Mouse (Mus musculus) midbrain, embryonic 12.5 days (tissue): ENCODE measurements around the gene Gm6034. TPM values are rescaled to one million over a fixed set of nuclear protein-coding genes. Genes with fewer than 3 reads are reported as not detected.
"Not testable (repeated sequence)": the region's sequence is repeated elsewhere in the genome, so short reads cannot be mapped to it uniquely, and the experiment has no call there.

Experiments
- ATAC-seq: fragments of 200-750 bp; cut with Nextera tagmentation; 2 replicates; pipeline ENCODE4 v1.8.0; 2017; ENCODE audit warnings: low read depth, moderate TSS enrichment, moderate library complexity; ENCODE audit not compliant: low FRiP score
- H3K27ac ChIP-seq: fragments of 300-500 bp; sonication (generic); replicated peaks from 2 replicates; pipeline ENCODE4 v1.5.1; 2016; ENCODE audit warnings: mild to moderate bottlenecking
- H3K27me3 ChIP-seq: fragments of 300-500 bp; sonication (generic); 2 replicates; pipeline ENCODE4 v1.6.1; 2016; ENCODE audit warnings: mild to moderate bottlenecking
- H3K36me3 ChIP-seq: fragments of 300-500 bp; sonication (generic); 2 replicates; pipeline ENCODE4 v1.6.1; 2016
- H3K4me1 ChIP-seq: fragments of 300-500 bp; sonication (generic); 2 replicates; pipeline ENCODE4 v1.6.1; 2016
- H3K4me2 ChIP-seq: fragments of 300-500 bp; sonication (generic); replicated peaks from 2 replicates; pipeline ENCODE4 v1.6.1; 2016; ENCODE audit warnings: mild to moderate bottlenecking, moderate library complexity
- H3K4me3 ChIP-seq: fragments of 300-500 bp; sonication (generic); 2 replicates; pipeline ENCODE4 v1.5.1; 2016; ENCODE audit warnings: mild to moderate bottlenecking
- H3K9ac ChIP-seq: fragments of 300-500 bp; sonication (generic); replicated peaks from 2 replicates; pipeline ENCODE4 v1.6.1; 2016; ENCODE audit warnings: mild to moderate bottlenecking, moderate library complexity
- H3K9me3 ChIP-seq: fragments of 300-500 bp; sonication (generic); 2 replicates; pipeline ENCODE4 v1.6.1; 2016; ENCODE audit warnings: mild to moderate bottlenecking
- WGBS: fragments of 180-500 bp; shearing (Covaris S2); methylation state at CpG from one replicate; pipeline ENCODE4 v1.1.7; 2016; 5-methylcytosine and 5-hydroxymethylcytosine counted together
- polyA plus RNA-seq: library from polyadenylated mRNA; unstranded; fragments of >200 nt; fragmentation: Nextera tagmentation; extraction: Ambion mirVana; gene quantifications from 2 replicates; pipeline ENCODE4 v1.2.1, GENCODE M21; 2016

The Gm6034 gene
- polyA plus RNA-seq, 1 experiment from 2014 or later, result not detected

- Histone ChIP-seq H3K9me3 (no peaks in the 10 kb centered on the region), H3K4me2 (no peak overlapping the region), H3K4me3 (no peak overlapping the region), H3K9ac (no peak overlapping the region), H3K4me1 (no peaks in the 10 kb centered on the region), H3K36me3 (no peaks in the 10 kb centered on the region), H3K27me3 (no peaks in the 10 kb centered on the region), H3K27ac (no peak overlapping the region)
- ATAC-seq, result no peak
- 13% methylated on average over 3 of the region's 3 CpGs for WGBS
These were observed 51.2 kb downstream of the Gm6034 start for GRCm38 (mm10) chr17:36093936-36094335.

GRCm38 (mm10) chr17:36099603-36100002 is 56.8 kb downstream of the Gm6034 start:
- not testable (repeated sequence) for ATAC-seq, H3K36me3 ChIP-seq, H3K27ac ChIP-seq, H3K27me3 ChIP-seq, H3K9me3 ChIP-seq, H3K4me1 ChIP-seq, H3K9ac ChIP-seq, H3K4me2 ChIP-seq, H3K4me3 ChIP-seq
- 44% methylated on average over 2 of the region's 2 CpGs for WGBS

- not testable (repeated sequence) for ATAC-seq, H3K4me2 ChIP-seq, H3K4me1 ChIP-seq, H3K27me3 ChIP-seq, H3K27ac ChIP-seq, H3K9me3 ChIP-seq, H3K36me3 ChIP-seq, H3K4me3 ChIP-seq, H3K9ac ChIP-seq
- 91% methylated on average over 12 of the region's 12 CpGs for WGBS
These were observed 59.3 kb downstream of the Gm6034 start for GRCm38 (mm10) chr17:36102091-36102490.

Other genes with a start within 250 kb of the Gm6034 start
- gene Ier3, start 221.3 kb upstream of the Gm6034 start, polyA plus RNA-seq, result 5.4 and 7.5 TPM in 2 replicates
- gene Flot1, start 219.7 kb upstream of the Gm6034 start, polyA plus RNA-seq, result 49.0 and 53.5 TPM in 2 replicates
- gene Tubb5, start 204.7 kb upstream of the Gm6034 start, polyA plus RNA-seq, result 1,535 and 1,561 TPM in 2 replicates
- gene Mdc1, start 201.4 kb upstream of the Gm6034 start, polyA plus RNA-seq, result 19.1 and 20.3 TPM in 2 replicates
- gene Nrm, start 181.6 kb upstream of the Gm6034 start, polyA plus RNA-seq, result 48.5 and 48.6 TPM in 2 replicates
- gene Ppp1r18, start 177.4 kb upstream of the Gm6034 start, polyA plus RNA-seq, result 27.7 and 27.9 TPM in 2 replicates
- 47.8 and 48.2 TPM in 2 replicates for gene Dhx16, start 163.1 kb upstream of the Gm6034 start, polyA plus RNA-seq
- 24.9 and 29.2 TPM in 2 replicates for gene 2310061I04Rik, start 145.5 kb upstream of the Gm6034 start, polyA plus RNA-seq
- gene Atat1, start 132.9 kb upstream of the Gm6034 start, polyA plus RNA-seq, result 279 and 282 TPM in 2 replicates
- gene Mrps18b, start 126.6 kb upstream of the Gm6034 start, polyA plus RNA-seq, result 45.5 and 53.6 TPM in 2 replicates
- 68.6 and 70.4 TPM in 2 replicates for gene Ppp1r10, start 126.5 kb upstream of the Gm6034 start, polyA plus RNA-seq
- gene Abcf1, start 73.2 kb upstream of the Gm6034 start, polyA plus RNA-seq, result 104 and 118 TPM in 2 replicates
- gene Gnl1, start 63.1 kb upstream of the Gm6034 start, polyA plus RNA-seq, result 48.5 and 52.0 TPM in 2 replicates
- 49.2 and 53.4 TPM in 2 replicates for gene Prr3, start 62.7 kb upstream of the Gm6034 start, polyA plus RNA-seq
- gene H2-T24, start 22.4 kb upstream of the Gm6034 start, polyA plus RNA-seq, result 4.1 and 5.0 TPM in 2 replicates
- gene H2-T23, start 10.1 kb upstream of the Gm6034 start, polyA plus RNA-seq, result 4.2 and 6.1 TPM in 2 replicates
- 6.4 and 6.8 TPM in 2 replicates for gene H2-T22, start 214 bp upstream of the Gm6034 start, polyA plus RNA-seq
- gene Gm11127, start 15.4 kb downstream of the Gm6034 start, polyA plus RNA-seq, result not detected in 2 replicates
- not detected in 2 replicates for gene Gm19684, start 78.7 kb downstream of the Gm6034 start, polyA plus RNA-seq
- gene Gm7030, start 86.5 kb downstream of the Gm6034 start, polyA plus RNA-seq, result not detected in 2 replicates
- gene Gm8909, start 125.6 kb downstream of the Gm6034 start, polyA plus RNA-seq, result not detected in 2 replicates
- not detected in 2 replicates for gene H2-T3, start 147.3 kb downstream of the Gm6034 start, polyA plus RNA-seq
- 83.5 and 88.2 TPM in 2 replicates for gene Rpp21, start 215.1 kb downstream of the Gm6034 start, polyA plus RNA-seq
- 27.4 and 27.6 TPM in 2 replicates for gene Trim39, start 229.3 kb downstream of the Gm6034 start, polyA plus RNA-seq
- 0.27 and 0.37 TPM in 2 replicates for gene H2-M10.2, start 243.5 kb downstream of the Gm6034 start, polyA plus RNA-seq